Mouse (Mus musculus): ENCODE results near the gene Bcl3. TPM values are rescaled to one million over a fixed set of nuclear protein-coding genes. Genes with fewer than 3 reads are reported as not detected.
"Not testable (repeated sequence)": the region's sequence is repeated elsewhere in the genome, so short reads cannot be mapped to it uniquely, and the experiment has no call there.

The Bcl3 gene
- polyA plus RNA-seq, 1 experiment from 2014 or later, result 1.8 TPM

- no peak overlapping the region for H3K4me3 ChIP-seq
- peaks cover 44% of the 10 kb centered on the region for H3K27me3 ChIP-seq (ENCODE audit: low read depth, poor library complexity, severe bottlenecking)
- WGBS, result 88% methylated on average over 19 of the region's 19 CpGs
- no peaks in the 10 kb centered on the region for H3K36me3 ChIP-seq
- peaks cover 9% of the 10 kb centered on the region for H3K4me1 ChIP-seq
- no peak for DNase-seq (ENCODE audit: low spot score)
- H3K9me3 ChIP-seq (replicated peaks), result no peaks in the 10 kb centered on the region
- H3K27ac ChIP-seq (replicated peaks), result no peak overlapping the region
Observed at GRCm38 (mm10) chr7:19792701-19793630, 29.6 kb downstream of the Bcl3 start.

GRCm38 (mm10) chr7:19791504-19791903 lies 31.1 kb downstream of the Bcl3 start:
- H3K27ac ChIP-seq (replicated peaks); DNase-seq (ENCODE audit: low spot score); H3K4me3 ChIP-seq; H3K4me1 ChIP-seq; H3K9me3 ChIP-seq (replicated peaks); H3K36me3 ChIP-seq: not testable (repeated sequence)
- H3K27me3 ChIP-seq (ENCODE audit: low read depth, poor library complexity, severe bottlenecking), result peaks cover 32% of the 10 kb centered on the region
- WGBS, result 85% methylated on average over 2 of the region's 2 CpGs

GRCm38 (mm10) chr7:19789904-19790347 lies 32.6 kb downstream of the Bcl3 start:
- Histone ChIP-seq H3K4me3 (peak overlapping the region; percentile 58), H3K27me3 (ENCODE audit: low read depth, poor library complexity, severe bottlenecking) (peaks cover 16% of the 10 kb centered on the region), H3K4me1 (peaks cover 12% of the 10 kb centered on the region), H3K9me3 (replicated peaks) (no peaks in the 10 kb centered on the region), H3K36me3 (no peaks in the 10 kb centered on the region), H3K27ac (replicated peaks) (peak overlapping the region; percentile 59; the same call in 1 of the 2 replicates)
- under 1% methylated on average over 19 of the region's 19 CpGs for WGBS
- DNase-seq (ENCODE audit: low spot score), result peak; percentile 90

GRCm38 (mm10) chr7:19785874-19786458 lies 36.6 kb downstream of the Bcl3 start:
- DNase-seq (ENCODE audit: low spot score), result no peak
- H3K4me1 ChIP-seq, result peaks cover 12% of the 10 kb centered on the region
- 48% methylated on average over 12 of the region's 12 CpGs for WGBS
- H3K4me3 ChIP-seq, result no peak overlapping the region
- no peaks in the 10 kb centered on the region for H3K36me3 ChIP-seq
- H3K27me3 ChIP-seq (ENCODE audit: low read depth, poor library complexity, severe bottlenecking), result peaks cover 9% of the 10 kb centered on the region
- no peak overlapping the region for H3K27ac ChIP-seq (replicated peaks)
- no peaks in the 10 kb centered on the region for H3K9me3 ChIP-seq (replicated peaks)

- Histone ChIP-seq H3K36me3 (no peaks in the 10 kb centered on the region), H3K27me3 (ENCODE audit: low read depth, poor library complexity, severe bottlenecking) (no peaks in the 10 kb centered on the region), H3K4me1 (peaks cover 12% of the 10 kb centered on the region), H3K4me3 (no peak overlapping the region), H3K9me3 (replicated peaks) (no peaks in the 10 kb centered on the region), H3K27ac (replicated peaks) (no peak overlapping the region)
- DNase-seq (ENCODE audit: low spot score), result no peak
- 48% methylated on average over 11 of the region's 11 CpGs for WGBS
Observed at GRCm38 (mm10) chr7:19784764-19785535, 37.6 kb downstream of the Bcl3 start.

GRCm38 (mm10) chr7:19783630-19784029 lies 38.9 kb downstream of the Bcl3 start:
- H3K4me1 ChIP-seq, result peaks cover 8% of the 10 kb centered on the region; the same call in 1 of the 2 replicates
- H3K9me3 ChIP-seq (replicated peaks), result no peaks in the 10 kb centered on the region; the same call in 1 of the 2 replicates
- no peak for DNase-seq (ENCODE audit: low spot score)
- no peak overlapping the region for H3K27ac ChIP-seq (replicated peaks)
- H3K36me3 ChIP-seq, result no peaks in the 10 kb centered on the region
- WGBS, result 71% methylated on average over 8 of the region's 8 CpGs
- H3K27me3 ChIP-seq (ENCODE audit: low read depth, poor library complexity, severe bottlenecking), result no peaks in the 10 kb centered on the region
- no peak overlapping the region for H3K4me3 ChIP-seq

- H3K4me3 ChIP-seq, result no peak overlapping the region
- WGBS, result 91% methylated on average over 4 of the region's 4 CpGs
- no peaks in the 10 kb centered on the region for H3K36me3 ChIP-seq
- H3K27me3 ChIP-seq (ENCODE audit: low read depth, poor library complexity, severe bottlenecking), result no peaks in the 10 kb centered on the region
- H3K9me3 ChIP-seq (replicated peaks), result peaks cover 4% of the 10 kb centered on the region; the same call in 1 of the 2 replicates
- no peak for DNase-seq (ENCODE audit: low spot score)
- H3K4me1 ChIP-seq, result peaks cover 8% of the 10 kb centered on the region; the same call in 1 of the 2 replicates
- H3K27ac ChIP-seq (replicated peaks), result no peak overlapping the region
Observed at GRCm38 (mm10) chr7:19782645-19783044, 39.9 kb downstream of the Bcl3 start.

- no peak overlapping the region for H3K27ac ChIP-seq (replicated peaks)
- H3K4me1 ChIP-seq, result peaks cover 8% of the 10 kb centered on the region; the same call in 1 of the 2 replicates
- no peak overlapping the region for H3K4me3 ChIP-seq
- DNase-seq (ENCODE audit: low spot score), result no peak
- H3K27me3 ChIP-seq (ENCODE audit: low read depth, poor library complexity, severe bottlenecking), result no peaks in the 10 kb centered on the region
- H3K36me3 ChIP-seq, result no peaks in the 10 kb centered on the region
- H3K9me3 ChIP-seq (replicated peaks), result peaks cover 4% of the 10 kb centered on the region; the same call in 1 of the 2 replicates
- 94% methylated on average over 7 of the region's 7 CpGs for WGBS
Observed at GRCm38 (mm10) chr7:19781741-19782140, 40.8 kb downstream of the Bcl3 start.

GRCm38 (mm10) chr7:19779903-19780302 lies 42.7 kb downstream of the Bcl3 start:
- 81% methylated on average over 4 of the region's 4 CpGs for WGBS

GRCm38 (mm10) chr7:19778645-19779044 lies 43.9 kb downstream of the Bcl3 start:
- H3K27ac ChIP-seq (replicated peaks), result no peak overlapping the region
- H3K4me1 ChIP-seq, result no peaks in the 10 kb centered on the region
- H3K27me3 ChIP-seq (ENCODE audit: low read depth, poor library complexity, severe bottlenecking), result no peaks in the 10 kb centered on the region
- DNase-seq (ENCODE audit: low spot score), result no peak
- no peak overlapping the region for H3K4me3 ChIP-seq
- H3K36me3 ChIP-seq, result no peaks in the 10 kb centered on the region
- 88% methylated on average over 8 of the region's 8 CpGs for WGBS
- H3K9me3 ChIP-seq (replicated peaks), result peaks cover 4% of the 10 kb centered on the region; the same call in 1 of the 2 replicates

More at GRCm38 (mm10) chr7:19779903-19780302, 42.7 kb downstream of the Bcl3 start:
- peaks cover 4% of the 10 kb centered on the region; the same call in 1 of the 2 replicates for H3K9me3 ChIP-seq (replicated peaks)
- H3K27me3 ChIP-seq (ENCODE audit: low read depth, poor library complexity, severe bottlenecking), result no peaks in the 10 kb centered on the region
- peaks cover under 1% of the 10 kb centered on the region; the same call in 1 of the 2 replicates for H3K4me1 ChIP-seq
- no peaks in the 10 kb centered on the region for H3K36me3 ChIP-seq
- no peak overlapping the region for H3K4me3 ChIP-seq
- no peak for DNase-seq (ENCODE audit: low spot score)
- H3K27ac ChIP-seq (replicated peaks), result no peak overlapping the region

- Histone ChIP-seq H3K27ac (replicated peaks) (no peak overlapping the region), H3K4me3 (no peak overlapping the region), H3K27me3 (ENCODE audit: low read depth, poor library complexity, severe bottlenecking) (0 out of 2 replicates have a peak, but pooled peaks cover 2% of the 10 kb centered on the region), H3K4me1 (no peaks in the 10 kb centered on the region), H3K9me3 (replicated peaks) (peaks cover 4% of the 10 kb centered on the region; the same call in 1 of the 2 replicates), H3K36me3 (no peaks in the 10 kb centered on the region)
- 91% methylated on average over 11 of the region's 11 CpGs for WGBS
- no peak for DNase-seq (ENCODE audit: low spot score)
Observed at GRCm38 (mm10) chr7:19777049-19777723, 45.4 kb downstream of the Bcl3 start.

- 64% methylated on average over 4 of the region's 4 CpGs for WGBS
- Histone ChIP-seq H3K9me3 (replicated peaks) (no peaks in the 10 kb centered on the region), H3K4me3 (no peak overlapping the region), H3K4me1 (peaks cover 30% of the 10 kb centered on the region), H3K27me3 (ENCODE audit: low read depth, poor library complexity, severe bottlenecking) (peaks cover 43% of the 10 kb centered on the region), H3K27ac (replicated peaks) (no peak overlapping the region), H3K36me3 (no peaks in the 10 kb centered on the region)
- DNase-seq (ENCODE audit: low spot score), result no peak
Observed at GRCm38 (mm10) chr7:19771682-19772081, 50.9 kb downstream of the Bcl3 start.
